ENCODE assay signal across 8 mouse cellular contexts in the genomic region with DNA sequence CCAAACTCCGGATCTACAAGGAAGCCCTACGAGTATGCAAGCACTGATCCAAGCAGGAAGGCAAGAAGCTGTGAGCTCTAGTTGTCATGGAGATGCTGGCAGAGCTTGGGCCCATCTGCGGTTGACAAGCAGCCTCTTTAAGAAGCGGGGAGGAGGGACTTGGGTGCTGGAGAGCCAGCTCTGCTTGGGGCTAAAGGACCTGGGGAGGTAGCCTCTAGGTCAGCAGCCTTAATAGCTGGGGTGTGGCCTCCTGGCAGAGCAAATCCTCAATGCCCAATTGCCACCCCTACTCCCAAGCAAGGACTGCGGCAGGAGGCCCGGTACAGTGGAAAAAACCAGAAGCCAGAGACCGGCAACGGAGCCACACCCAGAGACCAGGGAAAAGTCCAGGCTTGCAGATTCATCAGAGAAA. TPM values are rescaled to one million over a fixed set of nuclear protein-coding genes. Genes with fewer than 3 reads are reported as not detected.
A peak's percentile ranks its signal among the peaks of the same experiment; 100 is the strongest.
DNase-seq lines count a peak whose midpoint lies in the region; ATAC-seq lines count a peak whose summit lies in the region.

No protein-coding gene starts in this region.

- ATAC-seq in hindbrain, embryonic 13.5 days (ENCODE audit: low FRiP score), result peak; percentile 43; the same call in 1 of the 2 replicates

- no peak overlapping the region for H3K4me3 ChIP-seq in hindbrain, embryonic 13.5 days

- peak overlapping the region; percentile 32 for H3K4me2 ChIP-seq in hindbrain, embryonic 13.5 days

- 8% methylated on average over 8 of the region's 8 CpGs for WGBS in hindbrain, embryonic 13.5 days

- H3K27me3 ChIP-seq in hindbrain, embryonic 13.5 days, result peaks cover 23% of the 10 kb centered on the region

- H3K9me3 ChIP-seq in hindbrain, embryonic 13.5 days, result no peaks in the 10 kb centered on the region

- H3K36me3 ChIP-seq in hindbrain, embryonic 13.5 days, result no peaks in the 10 kb centered on the region

- H3K4me1 ChIP-seq in hindbrain, embryonic 13.5 days (replicated peaks), result peaks cover 29% of the 10 kb centered on the region

- peak; percentile 78 for DNase-seq in Muller cell, postnatal 12 days (ENCODE audit: inconsistent ontology term)
- peak; percentile 65 for DNase-seq in cerebellum, adult 8-10 months
- DNase-seq in frontal cortex, postnatal 25 days (ENCODE audit: low spot score in 2 of 2), result peak; percentile 55 to 67
- DNase-seq in layer of hippocampus, postnatal 25 days (ENCODE audit: extremely low spot score in 1 of 2, low spot score in 1 of 2), result peak; percentile 51 to 54
- peak; percentile 93 for DNase-seq in lung, postnatal 10 days
- peak; percentile 72 for DNase-seq in retina, embryonic 14.5 days (ENCODE audit: low spot score)
- no peak for DNase-seq in c-Kit-positive CD71-positive TER-119-positive erythroid progenitor cells, embryonic 14.5 days (ENCODE audit: low spot score)

- H3K9ac ChIP-seq in hindbrain, embryonic 13.5 days, result no peak overlapping the region

- H3K27ac ChIP-seq in hindbrain, embryonic 13.5 days, result 0 out of 2 replicates have a peak overlapping the region, but pooled peaks have one; percentile 62

RNA-seq across cellular contexts. Expression of gene Ldha, which starts 2.4 kb away (rescaled TPM):
- polyA plus RNA-seq in hindbrain, embryonic 13.5 days (2015; fragmentation: Nextera tagmentation; extraction: Ambion mirVana), result 521 and 535 TPM in 2 replicates
- 100 to 1,000 TPM; 303 to 347 TPM for total RNA-seq in layer of hippocampus, postnatal 25 days (2021)

RNA-seq across cellular contexts. Expression of gene Ldhc, which starts 22.1 kb away (rescaled TPM):
- 0.26 and 0.35 TPM in 2 replicates for polyA plus RNA-seq in hindbrain, embryonic 13.5 days (2015; fragmentation: Nextera tagmentation; extraction: Ambion mirVana)
- not detected for total RNA-seq in layer of hippocampus, postnatal 25 days (2021)

RNA-seq across cellular contexts. Expression of gene Gtf2h1, which starts 43.0 kb away (rescaled TPM):
- polyA plus RNA-seq in hindbrain, embryonic 13.5 days (2015; fragmentation: Nextera tagmentation; extraction: Ambion mirVana), result 43.7 and 44.2 TPM in 2 replicates
- total RNA-seq in layer of hippocampus, postnatal 25 days (2021), result 10 to 100 TPM; 38.8 to 39.9 TPM

RNA-seq across cellular contexts. Expression of gene Hps5, which starts 43.0 kb away (rescaled TPM):
- 15.6 and 16.3 TPM in 2 replicates for polyA plus RNA-seq in hindbrain, embryonic 13.5 days (2015; fragmentation: Nextera tagmentation; extraction: Ambion mirVana)
- 10 to 100 TPM; 12.2 to 18.4 TPM for total RNA-seq in layer of hippocampus, postnatal 25 days (2021)
